Mouse (Mus musculus): ENCODE data around the gene Rbms3.

Gene Rbms3

DNA sequence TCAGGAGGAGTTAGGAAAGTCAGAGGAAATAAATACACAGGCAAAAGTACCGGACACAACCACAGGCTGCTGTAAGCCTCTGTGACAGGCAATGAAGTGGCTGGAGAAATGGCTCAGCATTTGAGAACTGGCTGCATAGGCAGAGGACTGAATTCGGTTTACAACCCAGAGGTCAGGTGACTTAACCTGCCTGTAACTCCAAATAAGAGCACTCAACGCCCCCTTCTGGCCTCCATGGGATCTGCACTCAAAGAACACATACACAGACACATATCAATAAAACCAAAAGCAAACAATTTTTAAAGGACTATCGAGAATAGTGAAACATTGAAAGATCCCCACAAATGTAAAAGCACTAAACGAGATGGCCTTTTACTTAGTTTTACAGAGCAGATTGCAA lies 1096.3 kb downstream of the Rbms3 start:
- no peak for DNase-seq (ENCODE audit: low read depth, low spot score)

DNA sequence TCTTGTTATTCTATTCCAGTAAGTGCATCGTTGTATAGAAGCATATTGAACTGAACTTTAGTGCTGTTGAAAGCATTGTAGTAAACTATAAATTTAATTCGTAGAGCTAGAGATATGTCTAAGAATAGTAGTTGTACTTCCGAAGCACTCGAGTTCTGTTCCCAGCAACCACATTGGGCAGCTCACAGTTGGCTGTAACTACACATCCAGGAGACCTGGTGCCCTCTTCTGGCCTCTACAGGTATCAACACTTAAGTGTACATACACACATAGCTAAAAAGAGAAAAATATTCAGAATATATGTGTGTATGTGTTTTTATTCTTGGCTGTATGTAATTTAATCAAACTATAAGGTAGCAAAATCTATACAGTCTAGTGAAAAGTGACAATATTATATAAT lies 1098.6 kb downstream of the Rbms3 start:
- no peak for DNase-seq (ENCODE audit: low read depth, low spot score)

DNA sequence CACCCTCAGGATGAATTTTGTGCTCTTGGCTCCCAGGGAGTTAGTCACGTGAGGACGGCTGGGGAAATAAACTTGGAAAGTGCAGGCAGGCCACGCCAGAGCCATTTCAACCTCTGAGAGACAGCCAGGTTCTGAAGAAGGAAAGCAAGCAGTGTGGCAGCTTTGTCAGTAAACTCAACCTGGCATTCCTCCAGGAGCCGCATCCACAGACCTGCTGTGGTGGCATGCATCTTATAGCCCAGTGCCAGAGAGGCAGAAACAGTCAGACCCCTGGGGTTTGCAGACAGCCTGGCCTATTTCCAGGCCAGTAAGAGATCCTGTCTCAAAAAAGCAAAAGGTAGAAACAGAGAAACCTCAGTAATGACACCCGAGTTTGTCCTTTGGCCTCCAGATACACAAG lies 1105.3 kb downstream of the Rbms3 start:
- no peak for DNase-seq (ENCODE audit: low read depth, low spot score)

Data from skeletal muscle tissue, adult 2 months (tissue).